7 mouse cellular contexts compared by ENCODE assay signal in genomic region chr3:144207498-144207897, GRCm38 (mm10). TPM values are rescaled to one million over a fixed set of nuclear protein-coding genes. Genes with fewer than 3 reads are reported as not detected.
A peak's percentile ranks its signal among the peaks of the same experiment; 100 is the strongest.
DNase-seq lines count a peak whose midpoint lies in the region; ATAC-seq and TF ChIP-seq lines count a peak whose summit lies in the region.

No protein-coding gene starts in this region.

- WGBS in limb, embryonic 11.5 days, result 41% methylated on average over 5 of the region's 5 CpGs

- ATAC-seq in activated CD4-positive, CD25-positive, alpha-beta regulatory T cell, adult 4 months, result peak; percentile 47
- ATAC-seq in limb, embryonic 11.5 days (ENCODE audit: insufficient number of reproducible peaks, low FRiP score, low TSS enrichment, low read depth), result no peak

- H3K27me3 ChIP-seq in limb, embryonic 11.5 days (ENCODE audit: control insufficient read depth, insufficient read depth, low read length), result no peaks in the 10 kb centered on the region

- no peaks in the 10 kb centered on the region for H3K4me1 ChIP-seq in limb, embryonic 11.5 days (ENCODE audit: control insufficient read depth, insufficient read depth, low read length)

- peak in 1 of 2 experiments; percentile 68 for DNase-seq in layer of hippocampus, adult 2 months (ENCODE audit: low spot score in 2 of 2)
- DNase-seq in layer of hippocampus, adult 9-10 months (ENCODE audit: low spot score), result no peak
- DNase-seq in CD8-positive naive resting alpha-beta T cell, adult 2 months (ENCODE audit: low read depth in 2 of 2, low spot score in 2 of 2), result peak; percentile 62 to 75
- peak; percentile 79 for DNase-seq in embryo, embryonic 10.5 days (ENCODE audit: low spot score)
- DNase-seq in limb, embryonic 11.5 days (ENCODE audit: low spot score), result peak; percentile 80
- DNase-seq in spleen, postnatal 4 days (ENCODE audit: low spot score in 2 of 2), result peak; percentile 35 to 70

- H3K9ac ChIP-seq in limb, embryonic 11.5 days (ENCODE audit: low read length), result no peak overlapping the region

- no peak overlapping the region for H3K27ac ChIP-seq in layer of hippocampus, adult 2 months
- no peak overlapping the region for H3K27ac ChIP-seq in limb, embryonic 11.5 days (replicated peaks; ENCODE audit: low read depth, low read length)

- no peak overlapping the region for H3K4me3 ChIP-seq in layer of hippocampus, adult 2 months
- no peak overlapping the region for H3K4me3 ChIP-seq in limb, embryonic 11.5 days (ENCODE audit: low read depth, low read length)

- no peaks in the 10 kb centered on the region for H3K36me3 ChIP-seq in limb, embryonic 11.5 days (ENCODE audit: control insufficient read depth, insufficient read depth, low read length)

- H3K4me2 ChIP-seq in limb, embryonic 11.5 days (ENCODE audit: low read depth, severe bottlenecking), result no peak overlapping the region

- TF ChIP-seq CTCF in layer of hippocampus, adult 2 months (conservative IDR thresholded peaks at IDR 0.05), result peak; percentile 90

- H3K9me3 ChIP-seq in limb, embryonic 11.5 days (ENCODE audit: control insufficient read depth, low read length), result no peaks in the 10 kb centered on the region

RNA-seq across cellular contexts. Expression of gene Lmo4, which starts 2.5 kb away (rescaled TPM):
- 100 to 1,000 TPM; 226 to 236 TPM for total RNA-seq in layer of hippocampus, adult 2 months (2021)
- polyA plus RNA-seq in activated CD4-positive, CD25-positive, alpha-beta regulatory T cell, adult 4 months (2017; shearing (Covaris generic)), result 10 to 100 TPM in 1 of 2 experiments, 1 to 10 TPM in 1; 8.6 to 12.0 TPM
- 95.7 and 100 TPM in 2 replicates for polyA plus RNA-seq in limb, embryonic 11.5 days (2014; fragmentation: Nextera tagmentation; extraction: Ambion mirVana)
